Mouse (Mus musculus): ENCODE measurements around the gene Cmss1. TPM values are rescaled to one million over a fixed set of nuclear protein-coding genes. Genes with fewer than 3 reads are reported as not detected.

Gene Cmss1
- total RNA-seq, 2 experiments from 2014 or later: 73.6 to 155 TPM

DNA sequence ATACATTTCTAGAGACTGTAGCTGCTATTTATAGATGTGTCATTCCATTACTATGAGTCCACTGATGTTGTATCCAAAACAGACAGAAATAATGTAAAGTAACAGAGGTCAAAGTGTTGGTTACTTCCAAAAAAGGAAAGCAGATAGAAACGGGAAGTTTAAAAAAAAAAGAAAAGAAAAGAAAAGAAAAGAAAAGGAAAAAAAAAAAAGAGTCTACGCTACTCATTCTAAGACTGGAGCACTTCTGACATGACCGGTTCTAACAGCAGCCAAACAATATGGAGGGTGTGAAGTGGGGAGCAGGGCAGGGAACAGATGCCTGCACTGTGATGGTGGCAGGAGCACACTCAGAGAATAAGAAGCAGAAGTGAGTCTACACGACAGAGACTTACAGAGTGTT, 78.2 kb downstream of the Cmss1 start:
- ATAC-seq (replicated peaks; ENCODE audit: low FRiP score, low TSS enrichment, poor library complexity, severe bottlenecking): no peak

DNA sequence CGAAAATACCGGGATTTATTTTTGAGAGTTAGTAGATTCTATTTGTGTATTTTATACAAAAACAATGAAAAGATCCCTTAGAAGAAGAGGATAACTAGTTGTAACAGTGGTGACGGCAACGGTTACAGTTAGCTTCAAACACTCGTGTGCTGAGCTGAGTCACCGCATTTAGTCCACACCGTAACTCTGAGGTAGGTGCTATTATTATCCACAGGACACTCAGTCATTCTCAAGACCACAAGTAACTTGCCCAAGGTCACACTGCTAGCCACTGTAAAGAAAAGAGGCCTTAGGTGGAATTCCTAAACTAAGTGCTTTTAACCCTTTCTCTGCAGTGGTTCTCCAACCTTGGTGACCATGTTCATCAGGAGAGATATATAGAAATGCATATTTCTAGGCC, 79.8 kb downstream of the Cmss1 start:
- no peak for ATAC-seq (replicated peaks; ENCODE audit: low FRiP score, low TSS enrichment, poor library complexity, severe bottlenecking)

DNA sequence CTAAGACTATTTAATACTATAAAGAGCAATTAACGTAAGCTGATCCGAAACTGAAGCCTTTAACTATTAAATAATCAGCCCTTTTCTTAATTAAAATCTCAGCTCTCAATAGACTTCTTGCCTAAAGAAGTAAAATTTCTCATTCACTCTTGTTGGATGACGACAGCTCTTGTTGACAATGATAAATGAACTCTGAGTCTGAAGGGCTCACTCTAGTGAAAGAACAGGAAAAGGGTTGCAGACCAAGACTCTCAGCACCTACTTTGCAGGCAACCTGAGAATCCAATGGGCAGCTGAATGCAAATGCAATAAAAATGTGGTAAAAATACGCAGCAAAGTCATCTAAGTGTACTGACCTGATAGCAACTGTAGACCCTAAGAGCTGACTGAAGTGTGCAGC, 81.2 kb downstream of the Cmss1 start:
- no peak for ATAC-seq (replicated peaks; ENCODE audit: low FRiP score, low TSS enrichment, poor library complexity, severe bottlenecking)

DNA sequence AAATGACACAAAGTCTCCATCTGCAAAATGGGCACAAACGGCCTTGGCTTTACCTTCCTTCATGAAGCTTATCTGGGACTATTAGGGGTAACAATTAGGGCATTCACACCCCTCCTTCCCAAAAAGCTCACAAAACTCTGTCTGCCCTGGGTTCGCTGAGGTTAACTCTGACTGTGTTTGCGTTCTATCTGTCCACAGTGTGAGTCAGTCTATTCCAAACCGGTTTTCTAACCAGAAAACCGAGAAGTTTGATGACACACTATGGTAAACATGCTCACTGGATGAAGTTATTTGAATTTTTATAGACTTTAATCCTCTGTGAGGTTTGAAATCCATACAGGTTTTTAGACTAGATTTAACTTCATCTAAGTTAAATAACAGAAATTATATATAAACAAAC, 81.6 kb downstream of the Cmss1 start:
- no peak for ATAC-seq (replicated peaks; ENCODE audit: low FRiP score, low TSS enrichment, poor library complexity, severe bottlenecking)

DNA sequence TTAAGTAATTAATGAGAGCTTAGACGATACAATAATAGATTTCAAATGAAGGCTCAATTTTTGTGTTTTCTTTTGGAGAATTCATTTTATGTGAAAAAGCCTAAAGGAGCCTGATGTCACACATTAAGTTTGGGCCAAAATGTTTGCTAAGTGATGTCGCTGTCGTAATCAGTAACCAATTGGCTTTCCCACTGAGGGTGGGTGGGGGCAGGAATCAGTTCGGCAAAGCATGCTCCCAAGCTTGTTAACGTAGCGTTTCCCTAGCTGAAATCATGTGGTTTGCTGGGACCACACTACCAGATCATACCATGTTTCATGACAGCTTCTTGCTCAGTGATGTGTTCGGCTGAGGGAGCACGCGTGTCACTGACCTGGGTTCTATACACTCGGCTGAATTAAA, 91.0 kb downstream of the Cmss1 start:
- no peak for ATAC-seq (replicated peaks; ENCODE audit: low FRiP score, low TSS enrichment, poor library complexity, severe bottlenecking)

DNA sequence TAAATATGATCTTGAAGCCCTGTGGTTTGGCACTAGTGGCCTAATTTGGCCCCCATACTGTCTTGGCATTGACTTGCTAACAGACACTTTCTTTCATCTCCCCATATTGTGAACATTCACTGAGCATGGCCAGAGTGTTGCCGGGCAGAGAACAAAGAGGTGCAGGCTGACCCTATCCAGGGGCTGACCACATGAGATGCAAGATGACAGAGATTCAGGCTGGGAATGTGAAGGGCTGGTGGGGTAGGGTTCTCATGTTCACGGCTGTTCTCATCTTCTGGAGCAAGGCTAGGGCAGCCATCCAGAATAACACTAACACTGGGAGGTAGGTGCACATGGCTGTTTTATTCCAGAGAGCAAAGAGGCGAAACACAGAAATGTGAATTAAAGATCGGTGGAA, 92.3 kb downstream of the Cmss1 start:
- no peak for ATAC-seq (replicated peaks; ENCODE audit: low FRiP score, low TSS enrichment, poor library complexity, severe bottlenecking)

DNA sequence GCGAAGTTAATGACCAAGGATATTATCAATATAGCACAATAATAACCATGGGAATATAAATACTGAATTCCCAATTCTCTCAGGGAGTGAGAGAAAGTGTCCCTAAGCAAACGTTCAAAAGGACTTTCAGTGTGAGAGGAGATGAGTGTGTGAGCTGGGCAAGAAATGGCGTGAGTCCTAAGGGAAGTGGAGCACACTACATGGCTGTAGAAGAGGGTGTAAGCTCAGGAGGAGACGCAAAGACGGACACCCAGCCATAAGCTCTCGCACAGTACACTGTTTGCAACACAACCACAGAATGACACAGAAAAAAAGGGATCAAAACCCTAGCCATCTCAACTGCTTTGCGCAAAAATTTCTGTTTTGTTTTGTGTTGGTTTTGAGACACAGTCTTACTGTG, 93.1 kb downstream of the Cmss1 start:
- ATAC-seq (replicated peaks; ENCODE audit: low FRiP score, low TSS enrichment, poor library complexity, severe bottlenecking): no peak

DNA sequence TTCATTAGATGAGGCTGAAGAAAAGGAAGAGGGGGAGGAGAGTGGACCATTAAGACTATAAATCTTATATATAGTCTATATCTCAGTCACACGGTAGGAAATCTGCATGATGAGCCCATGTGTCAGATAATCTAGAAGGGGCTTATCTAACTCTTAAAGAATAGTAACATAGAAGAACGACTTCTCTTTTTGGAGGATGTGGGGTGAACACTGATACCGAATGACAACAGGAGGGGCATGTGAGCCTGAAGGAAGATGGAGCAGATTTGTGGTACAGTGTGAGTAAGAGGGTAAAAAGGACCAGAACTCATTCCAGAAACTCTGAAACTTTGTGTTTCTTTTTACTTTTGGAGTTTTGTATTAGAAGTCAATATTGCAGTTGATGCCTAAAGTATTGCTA, 97.6 kb downstream of the Cmss1 start:
- ATAC-seq (replicated peaks; ENCODE audit: low FRiP score, low TSS enrichment, poor library complexity, severe bottlenecking): no peak

DNA sequence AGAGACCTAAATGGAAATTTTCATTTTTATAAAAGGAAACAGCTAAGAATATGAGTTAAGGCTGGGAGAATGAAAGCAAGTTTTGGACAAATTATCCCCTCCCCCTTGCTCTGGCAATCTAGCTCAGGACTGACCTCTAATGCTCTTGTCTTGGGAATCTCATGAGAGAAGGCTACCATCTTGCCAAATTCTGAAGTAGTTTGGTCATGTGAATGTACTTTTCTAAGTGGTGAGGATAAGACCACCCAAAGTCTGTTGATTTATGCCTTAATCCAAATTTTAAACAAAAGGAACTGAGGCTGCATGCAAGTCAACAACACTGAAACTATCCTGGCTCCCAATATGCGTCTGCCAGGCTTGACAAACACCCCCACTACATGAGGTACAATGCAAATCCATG, 98.3 kb downstream of the Cmss1 start:
- no peak for ATAC-seq (replicated peaks; ENCODE audit: low FRiP score, low TSS enrichment, poor library complexity, severe bottlenecking)

DNA sequence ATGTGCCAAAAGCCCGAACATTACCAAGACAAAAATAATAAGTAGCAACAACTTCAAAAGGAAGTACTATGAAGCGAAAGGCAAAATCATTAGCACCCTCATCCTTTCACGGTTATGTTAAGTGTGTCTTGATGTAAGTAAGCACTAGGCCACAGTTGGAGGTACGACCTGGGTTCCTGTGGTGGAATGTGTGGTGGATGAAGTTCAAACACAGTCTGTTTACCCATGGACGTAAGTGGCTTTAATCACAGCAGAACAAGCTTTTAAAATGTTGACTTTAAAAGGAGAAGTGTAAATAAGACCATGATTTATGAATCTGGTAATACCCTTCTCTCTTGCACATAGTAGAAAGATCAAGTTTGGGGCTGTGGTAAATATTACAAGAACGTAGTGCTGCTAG, 100.5 kb downstream of the Cmss1 start:
- ATAC-seq (replicated peaks; ENCODE audit: low FRiP score, low TSS enrichment, poor library complexity, severe bottlenecking): no peak

DNA sequence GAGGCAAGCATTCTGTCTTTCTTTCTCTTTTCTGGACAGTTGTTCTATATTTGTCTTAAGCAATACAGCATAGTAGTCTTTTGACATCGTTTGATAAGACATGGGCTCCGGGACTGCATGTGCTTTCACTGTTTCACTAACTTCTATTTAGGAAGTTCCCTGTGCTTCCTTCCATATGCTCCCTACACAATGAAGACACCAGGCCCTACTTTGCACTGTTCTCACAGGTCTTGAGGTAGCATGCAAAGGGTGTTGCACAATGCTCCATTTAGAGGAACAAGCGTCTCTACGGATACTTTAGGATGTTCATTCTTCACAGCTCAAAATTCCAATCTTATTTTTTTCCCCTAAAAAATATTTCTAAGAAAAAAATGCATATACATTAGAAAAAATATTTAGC, 101.9 kb downstream of the Cmss1 start:
- ATAC-seq (replicated peaks; ENCODE audit: low FRiP score, low TSS enrichment, poor library complexity, severe bottlenecking): no peak

DNA sequence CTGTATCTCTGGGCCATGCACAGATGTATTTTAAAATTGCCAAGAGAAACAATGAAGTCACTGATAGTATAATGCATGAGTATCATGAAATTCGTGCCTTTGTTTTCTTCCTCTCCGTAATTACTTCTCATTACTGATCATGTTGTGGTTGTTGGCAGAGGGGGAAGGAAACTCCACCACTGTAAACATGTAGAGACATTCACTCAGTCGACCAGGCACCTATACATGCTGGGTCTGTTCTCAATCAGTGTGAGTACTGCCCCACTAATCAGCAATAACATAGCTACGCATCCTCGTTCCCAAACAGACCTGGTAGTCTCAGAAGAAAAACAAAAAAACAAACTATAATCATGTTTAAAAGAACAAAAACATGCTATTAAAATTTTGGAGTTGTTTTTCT, 103.9 kb downstream of the Cmss1 start:
- no peak for ATAC-seq (replicated peaks; ENCODE audit: low FRiP score, low TSS enrichment, poor library complexity, severe bottlenecking)

DNA sequence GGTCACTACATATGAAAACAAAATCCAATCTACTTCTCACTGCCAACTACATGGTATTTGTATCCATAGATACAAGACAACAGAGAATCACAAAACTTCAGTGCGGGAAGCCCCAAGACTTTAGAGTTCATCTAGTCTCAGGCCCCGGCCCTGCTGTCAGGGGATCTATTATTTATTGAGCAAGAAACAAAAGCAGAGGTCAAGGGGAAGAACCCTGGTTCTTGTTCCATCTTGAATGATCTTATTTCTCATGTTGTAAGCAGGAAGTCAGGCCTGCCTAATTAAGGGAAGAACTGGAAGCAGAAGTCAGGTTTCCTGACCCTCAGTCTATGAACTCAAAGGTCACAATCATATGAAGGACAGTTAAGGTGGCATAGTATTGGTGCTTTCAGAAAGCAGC, 104.4 kb downstream of the Cmss1 start:
- no peak for ATAC-seq (replicated peaks; ENCODE audit: low FRiP score, low TSS enrichment, poor library complexity, severe bottlenecking)

DNA sequence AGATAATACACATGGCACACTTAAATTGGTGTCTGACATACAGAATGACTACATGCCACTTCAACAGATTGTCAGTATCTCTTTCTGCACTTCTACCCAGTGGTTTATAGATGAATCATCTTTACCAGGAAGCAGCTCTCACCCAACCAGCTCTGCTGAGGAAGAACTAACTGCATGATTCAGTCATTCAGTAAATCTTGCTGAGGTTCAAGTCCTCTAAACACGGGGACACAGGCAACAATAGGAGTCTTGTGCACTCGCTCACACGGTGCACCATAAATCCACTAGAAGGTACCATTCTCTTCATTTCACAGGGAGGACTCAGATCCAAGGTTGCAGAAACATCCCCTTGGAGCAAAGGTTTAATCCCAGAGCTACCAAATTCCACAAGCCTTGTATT, 105.8 kb downstream of the Cmss1 start:
- ATAC-seq (replicated peaks; ENCODE audit: low FRiP score, low TSS enrichment, poor library complexity, severe bottlenecking): no peak

DNA sequence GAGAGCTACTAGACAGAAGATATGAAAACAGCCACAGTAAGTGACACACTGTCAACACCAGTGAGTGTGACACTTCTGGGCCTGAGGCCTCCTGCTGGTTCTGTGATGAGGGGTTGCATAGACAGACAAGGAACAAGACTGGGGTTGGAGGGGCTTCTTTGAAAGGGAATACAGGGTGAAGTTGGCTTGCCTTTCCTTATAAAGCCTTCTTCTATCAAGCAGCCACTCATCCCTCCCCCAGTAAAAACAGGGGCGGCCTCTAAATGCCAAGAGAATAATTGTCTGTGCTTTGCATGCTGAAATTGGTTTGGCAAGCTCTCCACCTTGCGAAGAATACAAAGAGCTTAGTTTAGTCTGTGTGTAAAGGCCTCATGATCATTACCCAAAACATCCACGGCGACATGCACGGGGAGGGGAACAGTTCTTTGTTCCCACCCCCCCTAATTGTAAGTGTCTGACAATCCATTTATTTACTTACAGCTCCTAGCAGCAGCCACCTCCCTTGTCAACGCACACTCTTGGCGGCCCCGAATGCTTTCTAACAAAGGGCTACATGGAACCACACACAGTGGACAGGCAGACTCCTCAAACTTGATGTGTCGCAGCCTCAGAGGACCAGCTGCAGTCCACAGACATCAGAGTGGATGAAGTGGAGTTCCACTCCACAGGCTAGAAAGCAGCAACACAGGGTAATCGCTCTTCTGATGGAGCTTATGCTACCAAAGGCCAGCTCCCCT, 110.1 kb downstream of the Cmss1 start:
- ATAC-seq (replicated peaks; ENCODE audit: low FRiP score, low TSS enrichment, poor library complexity, severe bottlenecking): no peak

DNA sequence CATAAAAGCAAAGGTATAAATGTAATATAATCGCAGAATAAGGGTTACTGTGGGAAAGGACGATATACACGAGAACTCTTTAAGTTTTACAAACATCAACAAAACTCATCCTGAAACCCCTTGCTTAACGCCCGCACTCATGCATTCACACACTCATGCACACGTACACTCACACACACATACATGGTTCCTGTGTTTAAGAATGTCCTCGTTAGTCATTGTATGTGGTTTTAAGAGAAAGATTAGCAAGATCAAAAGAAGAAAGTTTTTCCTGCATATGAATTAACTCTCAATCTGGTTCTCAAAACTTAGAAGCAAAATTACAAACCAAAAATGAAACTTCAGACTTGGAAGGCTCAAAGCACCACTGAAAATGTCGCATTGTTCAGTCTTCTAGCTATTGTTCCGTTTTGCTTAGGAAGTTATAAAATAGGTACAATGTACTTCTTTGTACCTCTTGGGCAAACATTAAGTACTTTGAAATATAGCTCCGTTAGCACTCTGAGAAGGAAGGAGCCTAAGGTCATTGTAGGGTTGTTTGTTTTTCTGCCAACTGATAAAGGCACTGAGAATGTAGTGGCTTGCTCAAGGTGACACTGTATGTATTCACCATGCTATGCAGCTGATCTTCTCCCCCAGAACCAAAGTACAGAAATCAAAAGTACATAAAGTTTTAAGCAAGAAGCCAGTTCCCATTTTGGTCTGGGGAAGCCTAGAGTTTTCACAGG, 111.0 kb downstream of the Cmss1 start:
- 0 out of 2 replicates have a peak, but pooled peaks have one; percentile 14 for ATAC-seq (replicated peaks; ENCODE audit: low FRiP score, low TSS enrichment, poor library complexity, severe bottlenecking)

DNA sequence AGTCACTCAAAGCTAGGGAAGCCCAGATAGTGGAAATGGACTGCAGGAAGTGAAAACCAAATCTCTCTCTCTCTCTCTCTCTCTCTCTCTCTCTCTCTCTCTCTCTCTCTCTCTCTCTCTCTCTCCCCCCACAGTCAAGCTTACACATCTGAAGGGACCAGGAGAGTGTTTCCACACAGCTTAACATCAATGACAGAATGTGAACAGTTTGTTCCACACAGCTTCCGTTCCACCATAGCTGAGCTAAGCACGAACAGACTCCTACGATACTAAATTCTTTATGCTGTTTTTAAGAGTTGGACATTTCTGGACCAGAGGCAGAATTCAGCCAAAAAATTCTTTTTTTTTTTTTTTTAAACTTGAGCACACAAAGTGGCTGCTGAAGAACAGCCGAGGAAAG, 114.8 kb downstream of the Cmss1 start:
- ATAC-seq (replicated peaks; ENCODE audit: low FRiP score, low TSS enrichment, poor library complexity, severe bottlenecking): no peak

DNA sequence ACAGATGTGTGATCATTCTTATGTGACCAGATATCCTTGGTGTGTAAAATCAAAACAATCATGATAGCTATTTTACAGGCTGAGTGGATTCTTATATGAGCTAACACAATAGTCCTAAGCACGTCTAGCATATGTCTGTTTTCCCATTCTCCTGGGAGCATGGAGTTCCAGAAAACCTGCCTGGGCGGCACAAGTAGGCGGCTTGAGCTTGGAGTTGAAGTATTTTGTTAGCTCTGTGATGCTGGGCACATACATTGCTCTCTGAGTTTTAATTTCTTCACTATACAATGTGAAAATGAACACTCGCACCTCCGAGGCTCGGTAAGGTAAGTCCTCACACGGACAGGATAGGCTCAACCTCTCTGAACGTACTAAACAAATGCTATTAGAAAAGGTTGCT, 116.0 kb downstream of the Cmss1 start:
- ATAC-seq (replicated peaks; ENCODE audit: low FRiP score, low TSS enrichment, poor library complexity, severe bottlenecking): no peak

DNA sequence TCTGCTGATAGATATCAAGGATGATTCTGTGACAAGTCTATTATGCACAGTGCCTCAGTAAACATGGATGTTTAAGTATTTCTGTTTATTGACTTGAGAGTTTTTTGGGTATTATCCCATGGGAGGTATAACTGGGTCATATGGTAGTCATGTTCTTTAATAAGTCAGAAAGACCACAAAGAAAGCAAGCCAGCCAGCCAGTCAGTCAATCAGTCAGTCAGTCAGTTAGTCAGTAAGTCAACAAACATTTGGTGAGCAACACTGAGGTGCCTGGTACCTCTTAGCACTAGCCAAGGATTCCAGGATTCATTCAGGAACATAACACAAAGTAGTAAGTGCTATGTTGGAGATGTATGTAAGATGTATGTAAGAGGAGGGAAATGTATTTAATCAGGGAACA, 118.0 kb downstream of the Cmss1 start:
- ATAC-seq (replicated peaks; ENCODE audit: low FRiP score, low TSS enrichment, poor library complexity, severe bottlenecking): no peak

DNA sequence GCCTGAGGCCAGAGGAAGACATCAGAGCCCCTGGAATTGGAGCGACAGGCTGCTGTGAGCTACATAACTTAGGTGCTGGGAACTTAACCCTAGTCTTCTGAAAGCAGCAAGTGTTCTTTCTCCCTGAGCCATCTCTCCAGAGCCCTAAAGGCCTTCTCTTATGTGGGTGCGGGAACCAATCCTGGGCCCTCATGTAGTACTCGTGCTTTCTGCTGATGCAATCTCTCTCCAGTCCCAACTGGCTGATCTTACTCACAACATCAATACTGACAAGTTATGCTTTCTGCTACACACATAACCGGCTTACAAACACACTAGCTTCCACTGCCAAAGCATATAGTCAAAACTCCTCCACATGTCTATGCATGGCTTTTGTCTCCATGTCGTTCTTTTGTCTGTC, 120.4 kb downstream of the Cmss1 start:
- ATAC-seq (replicated peaks; ENCODE audit: low FRiP score, low TSS enrichment, poor library complexity, severe bottlenecking): no peak

DNA sequence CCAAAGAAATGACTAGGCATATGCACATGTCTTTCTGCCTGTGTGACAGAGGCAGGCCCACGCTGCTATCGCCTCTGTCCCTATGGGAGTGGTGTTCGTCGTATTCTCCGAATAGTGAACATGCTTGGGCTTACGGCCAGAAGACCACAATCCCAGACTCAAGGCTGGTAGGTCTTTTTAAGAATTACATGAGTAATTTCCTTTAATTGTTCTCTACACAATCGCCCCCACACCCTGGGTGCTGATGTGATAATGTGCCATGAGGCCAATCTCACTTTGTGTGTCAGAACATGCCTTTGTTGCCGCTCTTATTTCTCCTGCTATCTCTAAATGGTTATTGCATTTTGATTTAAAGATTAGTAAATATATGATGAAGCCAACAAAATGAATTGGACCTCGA, 121.4 kb downstream of the Cmss1 start:
- ATAC-seq (replicated peaks; ENCODE audit: low FRiP score, low TSS enrichment, poor library complexity, severe bottlenecking): no peak

All from megakaryocyte-erythroid progenitor cell, adult 5-6 weeks (primary cell).